Mouse (Mus musculus) cerebral cortex, adult 2 months (tissue): ENCODE measurements around the gene Apbb1ip.

ENCODE experiments used
- WGBS: fragments of 180-500 bp; shearing (Covaris S2); methylation state at CpG from one replicate; pipeline ENCODE4 v1.1.7; 2018; 5-methylcytosine and 5-hydroxymethylcytosine counted together

Apbb1ip gene

DNA sequence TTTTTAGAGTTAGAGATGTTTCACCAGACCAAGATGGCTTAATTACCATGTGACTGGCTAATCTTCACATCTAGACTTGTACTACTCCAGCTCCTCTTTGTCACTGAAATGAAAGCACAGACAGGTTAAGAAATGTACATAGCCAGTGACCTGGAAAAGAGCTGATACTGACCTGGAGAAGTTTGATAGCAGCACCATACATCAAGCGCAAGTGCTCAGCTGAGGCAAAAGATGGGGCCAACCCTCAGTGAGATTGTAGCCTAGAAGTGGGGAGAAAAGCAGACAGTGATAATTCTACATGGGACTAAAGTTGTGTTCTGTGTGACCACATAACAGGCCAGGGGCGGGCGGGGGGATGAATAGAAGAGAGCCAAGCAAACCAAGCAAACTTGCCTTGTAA, 3.9 kb downstream of the Apbb1ip start:
- 96% methylated on average over 3 of the region's 3 CpGs for WGBS

DNA sequence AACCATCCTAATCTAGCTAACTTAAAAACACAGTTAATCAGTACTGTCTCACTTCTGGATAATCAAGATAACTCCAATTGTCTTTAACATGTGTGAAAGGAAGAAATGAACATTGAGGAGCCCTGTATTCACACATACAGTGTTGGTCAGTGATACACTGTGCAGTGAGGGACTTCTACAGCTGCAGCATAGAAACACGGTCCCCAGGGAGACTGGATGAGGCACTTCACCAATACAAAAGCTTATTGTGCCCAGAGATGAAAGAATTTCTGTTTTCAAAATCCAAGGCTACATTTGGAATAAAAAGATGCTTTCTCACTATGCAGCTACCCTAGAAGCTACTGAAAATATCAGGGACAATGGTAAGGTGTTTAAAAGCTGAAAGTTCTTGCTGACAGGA, 7.0 kb downstream of the Apbb1ip start:
- 73% methylated on average over 1 of the region's 1 CpGs for WGBS

DNA sequence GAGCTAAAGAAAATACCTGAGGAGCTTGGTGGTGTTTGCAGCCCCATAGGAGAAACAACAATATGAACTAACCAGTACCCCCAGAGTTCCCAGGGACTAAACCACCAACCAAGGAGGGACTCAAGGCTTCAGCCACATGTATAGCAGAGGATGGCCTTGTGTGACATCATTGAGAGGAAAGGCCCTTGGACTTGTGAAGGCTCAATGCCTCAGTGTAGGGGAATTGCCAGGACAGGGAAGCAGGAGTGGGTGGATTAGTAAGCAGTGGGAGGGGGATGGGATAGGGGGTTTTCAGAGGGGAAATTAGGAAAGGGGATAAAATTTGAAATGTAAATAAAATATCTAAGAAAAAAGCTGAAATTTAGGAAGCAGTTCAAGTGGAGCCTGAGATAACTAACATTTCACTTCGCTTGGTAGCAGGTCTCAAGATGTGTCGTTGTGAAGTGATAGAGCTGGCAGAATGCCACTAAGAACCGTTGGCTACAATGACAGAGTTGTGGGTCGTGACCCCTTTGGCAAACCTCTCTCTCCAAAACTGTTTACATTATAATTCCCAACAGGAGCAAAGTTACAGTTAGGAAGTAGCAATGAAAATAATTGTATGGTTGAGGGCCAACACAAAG, 7.6 kb downstream of the Apbb1ip start:
- WGBS, result 54% methylated on average over 4 of the region's 4 CpGs

DNA sequence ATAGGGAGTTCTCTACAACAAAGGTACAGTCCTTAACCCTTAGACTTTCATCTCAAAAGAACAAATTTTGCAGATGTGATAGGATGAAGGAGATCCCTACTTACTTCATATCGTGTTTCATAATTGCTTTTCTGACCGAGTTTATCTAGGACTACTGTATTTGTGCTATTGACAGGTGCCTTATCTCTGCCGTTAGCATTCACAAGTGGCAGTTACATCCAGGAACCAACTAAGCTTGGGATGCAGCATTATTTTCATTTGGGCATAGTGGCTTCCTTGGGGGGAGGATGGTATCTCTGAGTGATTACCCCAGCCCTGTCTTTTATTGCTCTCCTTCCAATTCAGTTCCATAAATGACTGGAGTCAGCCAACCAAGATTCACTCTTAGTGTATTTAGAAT, 8.2 kb downstream of the Apbb1ip start:
- WGBS, result 92% methylated on average over 3 of the region's 3 CpGs

DNA sequence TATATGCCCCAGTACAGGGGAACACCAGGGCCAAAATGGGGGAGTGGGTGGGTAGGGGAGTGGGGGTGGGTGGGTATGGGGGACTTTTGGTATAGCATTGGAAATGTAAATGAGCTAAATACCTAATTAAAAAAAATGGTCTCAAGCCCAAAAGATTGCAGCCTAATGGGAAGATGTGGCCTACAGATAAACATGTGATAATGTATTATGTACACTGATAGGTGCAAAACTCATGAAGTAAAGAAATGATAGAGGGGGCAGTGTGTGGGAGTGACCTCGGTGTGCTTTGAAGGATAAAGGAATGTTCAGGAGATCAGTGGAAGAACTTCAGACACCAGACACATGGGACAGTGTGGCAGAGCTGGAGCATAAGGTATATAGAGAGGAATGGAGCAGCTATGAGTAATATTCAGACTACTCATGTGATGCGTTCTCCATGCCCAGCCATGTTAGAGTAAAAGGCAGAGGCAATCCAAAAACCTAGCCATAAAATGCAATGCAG, 9.3 kb downstream of the Apbb1ip start:
- 93% methylated on average over 2 of the region's 2 CpGs for WGBS

DNA sequence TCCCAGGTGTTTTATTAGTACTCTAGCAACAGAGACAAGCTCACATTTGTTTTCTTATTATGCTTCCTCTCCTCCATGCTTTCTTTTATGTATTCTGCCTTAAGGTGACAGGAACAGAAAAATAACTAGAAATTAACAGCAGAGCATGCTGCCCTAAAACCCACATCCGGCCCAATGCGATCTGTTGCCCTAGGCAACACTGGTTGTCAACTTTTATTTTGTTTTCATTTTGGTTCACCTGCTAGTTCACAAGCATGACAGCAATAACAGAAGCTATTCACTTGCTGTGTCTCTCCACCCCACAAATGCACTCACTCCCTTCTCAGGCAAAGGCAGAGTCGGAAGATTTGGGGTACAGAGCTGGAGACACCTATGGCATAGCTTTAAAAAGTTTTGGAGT, 10.3 kb downstream of the Apbb1ip start:
- 67% methylated on average over 3 of the region's 3 CpGs for WGBS

DNA sequence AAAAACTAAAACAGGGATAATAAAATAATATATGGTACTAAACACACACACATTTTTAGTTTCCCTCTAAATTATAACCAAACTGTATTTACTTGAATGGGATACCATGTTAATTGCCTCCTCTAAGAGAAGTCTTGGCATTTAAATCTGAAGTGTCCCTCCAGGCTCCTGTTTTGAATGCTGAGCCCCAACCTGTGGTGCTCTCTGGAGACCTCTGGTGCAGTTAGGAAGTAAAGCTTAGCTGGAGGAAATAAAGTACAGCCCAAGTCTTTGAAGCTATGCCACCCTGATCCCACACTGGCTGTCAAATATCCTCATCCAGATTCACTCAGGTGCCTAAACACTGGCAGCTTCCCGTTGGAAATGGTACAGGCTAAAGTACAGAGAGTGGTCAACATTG, 10.9 kb downstream of the Apbb1ip start:
- 33% methylated on average over 1 of the region's 1 CpGs for WGBS

DNA sequence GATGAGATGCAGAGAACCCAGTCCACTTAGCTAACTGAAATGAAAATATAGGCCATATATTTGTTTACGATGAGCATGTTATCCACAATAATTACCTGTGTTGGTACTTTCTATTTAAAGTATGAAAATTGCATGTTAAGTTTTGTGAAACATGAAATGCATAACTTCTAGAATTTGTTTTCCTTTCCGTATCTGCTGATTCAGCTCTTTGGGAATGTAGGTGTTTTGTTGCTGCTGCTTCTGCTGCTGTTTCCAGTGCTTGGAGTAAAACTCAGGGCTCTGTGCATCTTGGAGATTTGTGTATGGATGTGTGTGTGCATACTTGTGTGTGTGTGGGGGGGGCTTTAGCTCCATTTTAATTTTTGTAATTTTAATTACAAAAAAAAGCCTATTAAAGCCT, 14.8 kb downstream of the Apbb1ip start:
- WGBS, result 94% methylated on average over 2 of the region's 2 CpGs

DNA sequence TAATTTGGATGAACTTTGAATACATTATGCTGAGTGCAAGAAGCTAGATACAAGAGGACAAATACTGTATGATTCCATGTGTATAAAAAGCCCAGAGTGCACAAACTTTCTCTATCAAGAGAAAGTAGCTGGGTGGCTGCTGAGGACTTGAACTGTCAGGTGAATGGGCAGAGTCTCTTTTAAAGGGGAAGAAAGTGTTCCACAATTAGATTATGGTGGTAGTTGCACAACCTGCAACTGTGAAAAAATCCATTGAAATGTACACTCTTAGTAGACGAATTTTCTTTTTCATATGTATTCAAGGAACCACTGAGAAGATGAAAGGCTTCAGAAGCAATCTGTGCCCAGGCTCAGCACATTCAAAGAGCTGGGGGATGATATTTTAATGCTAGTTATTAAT, 15.7 kb downstream of the Apbb1ip start:
- WGBS, result 54% methylated on average over 1 of the region's 1 CpGs

DNA sequence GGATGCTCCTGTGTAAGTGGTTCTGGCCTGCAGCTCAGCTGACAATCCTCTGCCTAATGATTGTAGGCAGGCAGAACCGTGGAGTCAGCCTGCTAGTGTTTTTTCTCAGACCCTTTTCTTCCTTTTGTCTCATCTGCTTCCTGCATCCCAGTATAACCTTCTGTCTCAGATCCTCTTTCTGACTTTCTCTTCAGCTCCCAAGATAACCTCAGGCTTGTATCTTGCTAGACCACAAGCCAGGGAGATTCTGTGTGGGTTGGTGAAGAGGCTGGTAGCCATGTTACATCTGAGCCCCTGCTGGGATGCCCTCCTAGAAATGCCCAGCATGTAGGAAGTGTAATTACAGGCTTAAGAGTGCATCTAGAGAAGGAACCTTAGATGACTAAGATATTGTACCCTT, 16.5 kb downstream of the Apbb1ip start:
- 52% methylated on average over 1 of the region's 1 CpGs for WGBS

DNA sequence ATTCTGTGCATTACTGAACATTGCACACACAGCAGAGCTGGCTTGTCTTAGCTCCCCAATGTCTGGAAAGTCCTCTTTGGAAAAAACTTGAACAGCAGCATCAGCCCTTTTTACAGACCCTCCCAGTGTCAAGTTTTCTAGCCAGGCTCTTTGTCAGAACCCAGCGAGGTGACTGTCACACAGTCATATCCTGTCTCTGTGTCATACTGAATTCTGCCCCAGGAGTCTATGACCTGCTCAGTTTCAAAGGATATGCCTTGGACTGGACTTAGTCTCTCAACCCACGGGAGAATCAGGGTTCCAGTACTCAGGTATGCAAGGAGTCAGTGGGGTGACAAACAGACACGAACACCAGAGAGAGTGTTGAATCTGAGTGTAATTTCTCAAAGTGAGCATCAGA, 21.2 kb downstream of the Apbb1ip start:
- 75% methylated on average over 3 of the region's 3 CpGs for WGBS

DNA sequence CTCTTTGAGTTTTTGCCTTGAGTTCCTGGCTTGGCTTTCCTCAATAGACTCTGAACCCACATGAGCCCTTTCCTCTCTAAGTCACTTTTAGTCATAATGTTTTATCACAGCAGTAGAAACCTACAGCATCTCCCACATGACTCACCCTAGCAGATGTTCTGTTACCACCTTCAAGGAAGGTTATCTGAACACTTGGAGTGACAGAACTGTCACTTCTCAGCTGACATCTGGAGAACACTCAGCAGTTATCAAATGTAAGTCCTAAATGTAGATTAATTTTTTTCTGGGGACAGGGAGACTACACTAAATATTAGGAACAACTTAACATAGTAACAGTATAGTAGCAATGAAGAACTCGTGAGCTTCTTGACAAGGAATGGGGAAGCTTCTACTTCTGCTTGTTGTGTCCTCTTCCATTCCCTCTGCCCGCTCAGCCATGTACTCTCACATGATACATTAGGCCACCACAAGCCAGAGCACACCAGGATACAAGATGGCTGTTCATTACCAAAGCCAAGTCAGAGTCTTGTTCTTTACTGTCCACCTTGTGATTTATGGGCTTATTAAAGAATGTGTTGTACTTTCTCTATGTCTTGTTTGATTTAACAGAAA, 25.6 kb downstream of the Apbb1ip start:
- WGBS, result 82% methylated on average over 2 of the region's 2 CpGs

DNA sequence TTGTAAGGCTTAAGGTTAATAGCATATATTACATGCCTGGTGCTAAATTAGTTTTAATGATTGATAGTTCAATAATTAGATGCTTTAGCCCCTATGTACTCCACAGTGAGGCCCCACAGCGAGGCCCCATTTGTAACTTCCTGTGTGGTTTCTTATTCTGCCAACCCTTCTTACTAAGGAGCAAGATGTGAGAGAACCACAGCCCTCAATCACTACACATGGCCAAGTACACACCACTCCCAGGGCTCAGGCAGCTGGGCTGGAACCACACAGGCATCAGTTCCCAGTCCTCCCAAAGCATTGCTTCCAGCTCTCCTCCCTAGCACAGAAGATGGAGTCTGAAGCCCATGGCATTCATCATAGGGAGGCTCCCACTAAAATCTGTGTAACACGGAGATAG, 31.7 kb downstream of the Apbb1ip start:
- WGBS, result 86% methylated on average over 2 of the region's 2 CpGs

DNA sequence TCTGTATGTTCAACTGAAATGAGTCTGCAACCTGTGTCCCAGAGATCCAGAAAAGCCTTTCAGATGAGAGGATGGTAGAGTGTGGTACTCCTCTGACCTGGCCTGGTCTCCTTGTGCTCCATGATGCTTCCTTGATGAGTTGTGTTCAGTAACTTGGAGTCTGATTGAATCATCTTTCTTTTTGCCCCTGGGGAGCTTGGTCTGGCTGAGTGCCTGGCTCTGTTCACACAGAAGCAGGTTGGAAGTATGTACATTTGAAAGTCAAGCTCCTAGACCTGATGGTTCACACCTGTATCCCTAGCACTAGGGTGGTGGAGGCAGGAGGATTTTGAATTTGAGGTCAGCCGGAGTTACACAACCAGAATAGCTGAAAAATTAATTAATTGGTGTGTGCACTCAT, 32.7 kb downstream of the Apbb1ip start:
- WGBS, result 95% methylated on average over 1 of the region's 1 CpGs

DNA sequence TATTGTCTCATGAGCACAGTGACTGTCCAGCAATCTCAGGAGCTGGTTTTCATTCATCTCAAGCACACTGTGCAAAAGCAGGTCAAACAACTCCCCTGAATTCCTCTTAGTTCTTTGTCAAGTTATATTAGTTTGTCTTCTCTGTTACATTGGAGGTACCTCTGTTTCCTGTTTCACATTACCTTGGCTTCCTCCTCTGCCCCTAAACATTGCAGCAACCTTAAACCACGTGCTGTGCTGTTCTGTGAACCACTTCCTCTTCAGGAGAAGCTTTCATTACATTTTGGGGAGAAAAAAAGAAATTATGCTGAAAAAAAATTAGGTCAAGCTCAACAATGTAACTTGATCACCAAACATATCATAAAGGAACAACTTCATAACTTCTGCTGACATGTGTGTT, 33.4 kb downstream of the Apbb1ip start:
- 63% methylated on average over 1 of the region's 1 CpGs for whole genome bisulfite sequencing

DNA sequence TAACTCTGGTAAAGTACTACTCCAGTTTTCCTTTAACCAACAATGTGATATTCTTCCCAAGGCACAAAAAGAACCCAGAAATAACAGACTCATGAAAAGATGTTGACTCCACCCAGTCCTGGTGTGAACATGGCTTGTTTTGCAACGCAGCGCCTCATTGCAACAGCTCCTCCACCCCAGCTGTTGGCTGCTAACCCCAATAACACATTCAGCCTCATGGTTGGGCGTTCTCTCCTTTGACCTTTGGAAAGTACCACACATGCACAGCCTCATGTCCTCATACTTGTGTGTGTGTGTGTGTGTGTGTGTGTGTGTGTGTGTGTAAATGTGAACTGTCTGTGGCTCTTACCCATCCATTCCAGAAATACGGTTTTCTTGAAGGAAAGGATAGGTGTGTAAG, 37.0 kb downstream of the Apbb1ip start:
- WGBS, result 91% methylated on average over 4 of the region's 4 CpGs

DNA sequence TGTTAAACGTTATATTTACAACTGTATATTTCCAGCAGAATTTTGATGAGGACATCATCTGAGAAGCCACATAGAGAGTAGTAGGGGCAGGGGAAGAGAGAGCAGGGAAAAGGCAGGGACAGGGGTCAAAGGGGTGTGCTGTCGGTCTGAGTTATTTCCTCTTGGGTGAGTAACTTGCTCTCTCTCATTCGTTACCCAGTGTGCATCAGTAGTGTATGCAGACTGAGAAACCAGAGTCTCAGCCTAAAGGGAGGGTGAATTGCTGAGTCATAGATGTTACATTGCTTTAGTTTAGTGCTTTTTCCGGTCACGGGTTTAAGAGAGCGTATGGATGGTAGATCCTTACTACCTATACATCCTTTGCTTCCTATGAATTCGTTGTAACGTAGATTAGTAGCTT, 37.6 kb downstream of the Apbb1ip start:
- 86% methylated on average over 8 of the region's 8 CpGs for WGBS

DNA sequence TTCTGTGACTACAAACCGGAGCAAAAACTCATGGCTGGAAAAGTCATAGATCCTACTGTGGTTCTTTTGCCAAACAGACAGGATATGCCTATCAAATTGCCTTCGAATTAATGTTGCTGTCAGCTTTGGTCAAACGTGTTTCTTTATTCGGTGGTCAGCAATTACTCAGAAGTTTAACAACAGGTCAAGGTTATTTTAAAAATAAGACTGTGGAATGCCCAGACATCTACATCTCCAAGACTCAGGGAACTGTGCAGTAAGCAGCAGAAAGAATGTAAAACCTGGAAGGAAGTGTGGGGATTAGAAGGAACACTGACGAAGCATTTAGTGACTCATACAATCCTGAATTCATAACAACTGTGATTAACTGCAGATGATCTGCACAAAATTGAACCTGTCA, 40.0 kb downstream of the Apbb1ip start:
- WGBS, result 76% methylated on average over 5 of the region's 5 CpGs

DNA sequence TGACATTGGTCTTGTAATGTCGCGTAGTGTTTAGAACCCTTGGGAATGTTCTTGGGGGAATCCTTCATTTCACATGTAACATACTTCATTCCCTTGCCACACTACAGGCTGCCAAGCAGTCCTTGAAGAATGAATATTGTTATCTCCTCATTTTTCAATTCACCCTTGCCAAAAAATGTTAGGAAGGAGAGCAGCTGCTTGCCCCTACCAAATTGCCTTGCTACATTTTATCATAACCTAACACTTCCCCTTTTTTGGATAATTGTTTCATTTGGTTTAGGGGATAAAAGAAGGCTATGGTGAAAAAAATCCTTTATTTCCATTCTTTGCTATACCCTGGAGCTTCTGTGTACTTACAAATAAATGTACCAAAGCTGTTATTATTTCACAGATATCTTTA, 41.8 kb downstream of the Apbb1ip start:
- WGBS, result 96% methylated on average over 2 of the region's 2 CpGs

DNA sequence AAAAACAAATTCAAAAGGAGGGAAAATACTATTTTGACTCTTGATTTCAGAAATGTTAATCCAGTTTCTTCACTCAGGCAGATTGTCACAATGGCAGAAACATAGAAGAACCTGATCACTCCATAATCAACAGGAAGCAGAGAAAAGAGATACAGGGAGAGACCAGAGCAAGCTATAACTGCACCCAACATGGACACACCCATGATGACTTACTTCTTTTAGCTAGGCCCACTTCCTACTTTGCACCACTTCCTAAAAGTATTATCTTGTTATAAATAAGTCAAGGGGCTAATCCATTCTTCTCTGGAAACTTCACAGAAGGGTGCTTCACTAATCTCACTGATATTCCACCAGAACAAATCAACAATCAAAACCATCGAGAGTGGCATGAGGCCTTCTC, 42.3 kb downstream of the Apbb1ip start:
- WGBS, result 59% methylated on average over 1 of the region's 1 CpGs

DNA sequence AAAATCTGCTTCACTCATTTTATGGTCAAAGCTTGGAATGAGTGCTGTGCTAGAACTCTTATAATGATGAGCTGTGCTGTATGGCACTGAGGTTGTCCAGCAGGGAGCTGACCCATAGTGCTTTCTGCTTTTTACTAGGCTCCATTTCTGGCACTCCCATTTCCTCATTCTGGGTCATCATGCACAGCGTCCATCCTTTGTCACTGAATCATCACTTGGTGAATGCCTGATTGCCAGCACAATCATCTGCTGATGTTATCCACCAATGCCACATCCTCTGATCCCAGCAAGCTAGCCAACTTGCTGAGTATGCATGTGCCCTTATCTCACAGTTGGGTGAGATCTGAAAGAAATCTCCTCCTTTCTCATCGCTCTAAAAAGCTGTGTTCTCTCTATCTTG, 48.4 kb downstream of the Apbb1ip start:
- 68% methylated on average over 2 of the region's 2 CpGs for WGBS

DNA sequence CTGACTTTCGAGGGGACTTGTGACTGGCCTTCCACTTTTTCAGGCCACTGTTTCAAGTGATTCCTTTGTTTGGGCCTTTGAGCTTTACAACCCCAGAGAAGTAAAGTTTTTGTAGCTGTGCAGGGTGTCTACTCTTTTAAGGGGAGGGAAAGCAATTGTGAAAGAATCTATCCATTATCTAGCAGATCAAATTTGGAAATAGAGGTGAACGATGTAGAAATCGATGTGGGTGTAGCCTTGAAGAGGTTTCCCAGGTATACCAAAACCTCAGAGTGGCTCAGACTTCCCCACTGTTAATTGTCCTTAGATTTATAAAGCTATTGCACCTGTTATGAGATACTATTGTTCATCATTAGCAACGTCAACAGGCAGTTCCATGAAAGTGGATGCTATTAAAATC, 71.6 kb downstream of the Apbb1ip start:
- WGBS, result 92% methylated on average over 4 of the region's 4 CpGs

DNA sequence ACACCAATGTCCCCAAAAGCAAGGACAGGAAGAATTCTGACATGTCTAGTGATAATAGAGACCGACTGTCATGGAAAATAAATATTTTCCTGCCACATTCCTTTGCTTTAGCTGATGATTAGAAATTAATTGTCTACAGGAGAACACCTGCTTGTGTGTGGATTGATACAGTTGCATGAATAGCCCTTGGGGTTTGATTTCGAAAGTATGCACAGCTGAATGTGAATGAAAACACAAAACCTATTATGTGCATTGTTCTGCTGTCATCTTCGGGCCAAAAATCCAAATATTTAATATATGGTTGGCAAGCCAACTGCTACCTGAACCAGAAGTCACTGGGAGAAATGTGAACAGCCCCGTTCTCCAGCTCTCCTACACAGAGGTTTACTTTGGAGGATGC, 78.0 kb downstream of the Apbb1ip start:
- 83% methylated on average over 4 of the region's 4 CpGs for WGBS

DNA sequence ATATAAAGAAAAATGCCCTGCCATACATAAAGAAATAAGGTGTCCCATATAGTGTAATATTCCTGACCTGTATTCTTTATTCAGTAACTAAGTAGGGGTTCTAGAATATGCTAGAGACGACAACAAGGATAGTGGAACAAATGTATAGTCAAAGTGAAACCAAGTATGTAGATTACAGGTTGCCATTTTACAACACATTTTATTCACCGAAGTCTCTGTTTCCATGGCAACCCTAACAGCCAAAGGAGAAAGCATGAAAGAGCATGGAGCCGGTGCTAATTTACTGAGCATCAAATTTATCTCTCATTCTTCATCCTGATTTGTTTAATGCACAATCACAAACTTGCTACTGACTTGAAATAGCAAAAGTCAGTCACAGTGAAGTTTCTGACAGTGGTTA, 83.6 kb downstream of the Apbb1ip start:
- 39% methylated on average over 3 of the region's 3 CpGs for WGBS
